Mouse (Mus musculus): ENCODE results near the gene Rapgef2.

DNA sequence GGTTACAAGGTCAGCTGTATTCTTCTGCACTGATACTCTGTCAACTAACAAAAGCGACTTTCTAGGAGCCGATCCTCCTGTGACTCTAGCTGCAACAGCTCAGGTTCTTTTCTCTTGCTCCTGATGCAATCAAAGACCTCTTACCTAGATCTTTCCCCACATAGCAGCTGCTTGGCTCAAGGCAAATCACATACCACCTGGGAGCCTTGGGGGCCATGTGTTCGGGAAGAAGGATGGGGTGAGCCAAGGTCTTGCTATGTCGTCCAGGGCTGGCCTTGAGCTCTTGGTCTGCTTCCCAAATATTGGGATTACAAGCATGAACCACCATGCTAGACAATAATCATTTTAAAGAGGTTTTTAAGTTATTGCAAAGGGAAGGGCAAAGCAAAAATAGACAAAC lies 11.0 kb upstream of the Rapgef2 start:
- TF ChIP-seq CTCF (IDR thresholded peaks at IDR 0.05; ENCODE audit: borderline replicate concordance, extremely low read depth, insufficient read depth, insufficient read length) (no peak), POLR2A (IDR thresholded peaks at IDR 0.05; ENCODE audit: borderline replicate concordance, extremely low read depth, insufficient read depth, insufficient read length, poor library complexity, severe bottlenecking) (no peak)

Data from brain, embryonic 14.5 days (tissue).